Mouse (Mus musculus) cerebellum, adult 9-10 months (tissue): ENCODE data around the gene Gm21319.
"Not testable (repeated sequence)": the region's sequence is repeated elsewhere in the genome, so short reads cannot be mapped to it uniquely, and the experiment has no call there.

Source experiments
- DNase-seq: peaks from one replicate; pipeline ENCODE4 v3.0.0; 2022

Gene Gm21319

GRCm38 (mm10) chr12:87775655-87776054 is at the start of gene Gm21319:
TSS of gene Gm21319 (minus strand) at chr12:87775755.
- not testable (repeated sequence) for DNase-seq

DNA sequence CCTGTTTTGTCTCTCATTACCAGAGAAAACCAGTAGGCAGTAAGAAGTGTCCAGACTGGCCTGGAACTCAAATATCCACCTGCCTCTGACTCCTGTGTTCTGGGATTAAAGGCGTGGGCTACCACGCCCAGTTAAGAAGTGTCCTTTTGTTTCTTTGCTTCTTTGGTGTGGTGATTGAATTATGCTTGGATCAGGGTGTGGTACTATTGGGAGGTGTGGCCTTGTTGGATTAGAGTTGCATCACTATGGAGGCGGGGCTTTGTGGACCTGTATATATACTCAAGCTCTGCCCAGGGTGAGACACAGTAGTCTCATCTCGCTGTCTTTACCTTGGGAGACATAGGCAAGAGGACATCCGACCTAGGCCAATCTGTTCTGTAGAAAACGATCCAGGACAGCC is 40.7 kb upstream of the Gm21319 start, which contains the start of gene BB287469:
Gene BB287469 (plus strand): TSS at position 301 of the 400 bp plus-strand sequence.
- not testable (repeated sequence) for DNase-seq

- DNase-seq, result not testable (repeated sequence)
These were observed 22.4 kb upstream of the Gm21319 start for GRCm38 (mm10) chr12:87797971-87798370.

DNA sequence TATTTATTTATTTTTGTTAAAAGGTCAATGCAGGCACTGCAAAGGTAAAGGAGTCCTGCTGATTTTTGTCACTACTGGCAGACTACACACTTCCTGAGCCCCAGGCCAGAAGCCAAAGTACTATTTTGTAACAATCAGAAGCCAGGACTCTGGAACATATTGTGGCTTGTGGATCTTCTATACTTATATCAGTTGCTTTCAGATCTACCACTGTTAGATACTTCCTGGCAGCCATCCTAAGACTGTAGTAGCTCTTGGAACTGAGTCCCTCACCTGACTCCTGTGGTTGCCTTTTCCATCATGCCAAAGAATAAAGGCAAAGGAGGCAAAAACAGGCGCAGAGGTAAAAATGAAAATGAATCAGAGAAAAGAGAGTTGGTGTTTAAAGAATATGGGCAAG is 19.7 kb upstream of the Gm21319 start, which contains the start of gene Gm21936:
Gene Gm21936 (plus strand): TSS at position 301 of the 400 bp plus-strand sequence.
- DNase-seq, result not testable (repeated sequence)
